Mouse (Mus musculus) heart, embryonic 10.5 days (tissue): ENCODE data around the gene Prss27. TPM values are rescaled to one million over a fixed set of nuclear protein-coding genes. Genes with fewer than 3 reads are reported as not detected.
"Not testable (repeated sequence)": the region's sequence is repeated elsewhere in the genome, so short reads cannot be mapped to it uniquely, and the experiment has no call there.

Source experiments
- DNase-seq: peaks from one replicate; pipeline ENCODE4 v3.0.0-alpha.2; 2017; ENCODE audit warnings: low spot score
- H3K27ac ChIP-seq: fragments of 300-500 bp; sonication (generic); 2 replicates; pipeline ENCODE4 v1.5.1; 2016; ENCODE audit warnings: mild to moderate bottlenecking
- H3K27me3 ChIP-seq: fragments of 300-500 bp; sonication (generic); 2 replicates; pipeline ENCODE4 v1.6.1; 2016; ENCODE audit warnings: mild to moderate bottlenecking; ENCODE audit not compliant: poor library complexity, insufficient read depth, severe bottlenecking
- H3K36me3 ChIP-seq: fragments of 300-500 bp; sonication (generic); 2 replicates; pipeline ENCODE4 v1.6.1; 2016; ENCODE audit warnings: mild to moderate bottlenecking, moderate library complexity
- H3K4me1 ChIP-seq: fragments of 300-500 bp; sonication (generic); 2 replicates; pipeline ENCODE4 v1.6.1; 2016; ENCODE audit warnings: mild to moderate bottlenecking
- H3K4me3 ChIP-seq: fragments of 300-500 bp; sonication (generic); 2 replicates; pipeline ENCODE4 v1.5.1; 2016; ENCODE audit warnings: mild to moderate bottlenecking, moderate library complexity
- H3K9me3 ChIP-seq: fragments of 300-500 bp; sonication (generic); 2 replicates; pipeline ENCODE4 v1.6.1; 2016; ENCODE audit warnings: mild to moderate bottlenecking, moderate library complexity
- whole genome bisulfite sequencing: fragments of 180-500 bp; shearing (Covaris S2); methylation state at CpG from one replicate; pipeline ENCODE4 v1.1.7; 2016; 5-methylcytosine and 5-hydroxymethylcytosine counted together
- microRNA-seq: library from miRNA; unstranded; fragments of <30 nt; microRNA quantifications from one replicate; pipeline ENCODE4, GENCODE M21; 2017
- polyA plus RNA-seq: library from polyadenylated mRNA; unstranded; fragments of >200 nt; fragmentation: Nextera tagmentation; extraction: Ambion mirVana; gene quantifications from 2 replicates; pipeline ENCODE4 v1.2.1, GENCODE M21; 2016

Prss27 gene
- polyA plus RNA-seq, 1 experiment from 2014 or later: 0.38 TPM

- Histone ChIP-seq H3K36me3 (peaks cover 52% of the 10 kb centered on the region), H3K27me3 (no peaks in the 10 kb centered on the region), H3K4me1 (no peaks in the 10 kb centered on the region), H3K9me3 (no peaks in the 10 kb centered on the region), H3K27ac (no peak overlapping the region), H3K4me3 (no peak overlapping the region)
- DNase-seq: no peak
- 45% methylated on average over 1 of the region's 1 CpGs for WGBS
These were observed 46.6 kb downstream of the Prss27 start for GRCm38 (mm10) chr17:24084593-24084992.

- not testable (repeated sequence) for H3K4me1 ChIP-seq, H3K27ac ChIP-seq, H3K4me3 ChIP-seq, H3K9me3 ChIP-seq, DNase-seq, H3K27me3 ChIP-seq
- WGBS: 91% methylated on average over 4 of the region's 4 CpGs
- peaks cover 59% of the 10 kb centered on the region for H3K36me3 ChIP-seq
These were observed 48.5 kb downstream of the Prss27 start for GRCm38 (mm10) chr17:24086399-24086798.

GRCm38 (mm10) chr17:24090575-24090974 lies 52.6 kb downstream of the Prss27 start:
- no peaks in the 10 kb centered on the region for H3K9me3 ChIP-seq
- H3K4me3 ChIP-seq: no peak overlapping the region
- no peak overlapping the region for H3K27ac ChIP-seq
- WGBS: 95% methylated on average over 1 of the region's 1 CpGs
- H3K27me3 ChIP-seq: no peaks in the 10 kb centered on the region
- DNase-seq: no peak
- H3K4me1 ChIP-seq: no peaks in the 10 kb centered on the region
- H3K36me3 ChIP-seq: peaks cover 76% of the 10 kb centered on the region

Small RNA genes within 50 kb of the gene (microRNA-seq; reads per million reads assigned to microRNA genes)
- gene Gm27700: not detected

Other genes starting within 250 kb of the Prss27 start
- gene Srrm2, start 247.6 kb upstream of the Prss27 start, polyA plus RNA-seq: 342 and 505 TPM in 2 replicates
- gene Elob, start 209.0 kb upstream of the Prss27 start, polyA plus RNA-seq: 907 and 984 TPM in 2 replicates
- gene Prss33, start 202.1 kb upstream of the Prss27 start, polyA plus RNA-seq: not detected in 2 replicates
- not detected in 2 replicates for gene Prss32, start 194.3 kb upstream of the Prss27 start, polyA plus RNA-seq
- gene Prss41, start 194.0 kb upstream of the Prss27 start, polyA plus RNA-seq: 0.41 and 1.5 TPM in 2 replicates
- gene Prss21, start 170.1 kb upstream of the Prss27 start, polyA plus RNA-seq: not detected in 2 replicates
- gene Dcpp1, start 157.3 kb upstream of the Prss27 start, polyA plus RNA-seq: not detected in 2 replicates
- not detected in 2 replicates for gene Dcpp2, start 157.3 kb upstream of the Prss27 start, polyA plus RNA-seq
- gene Dcpp3, start 120.7 kb upstream of the Prss27 start, polyA plus RNA-seq: not detected in 2 replicates
- 0.21 TPM in 1 of 2 replicates, not detected in the other for gene Sbp, start 96.5 kb upstream of the Prss27 start, polyA plus RNA-seq
- gene Sbpl, start 82.9 kb upstream of the Prss27 start, polyA plus RNA-seq: not detected in 2 replicates
- gene Prss30, start 57.6 kb upstream of the Prss27 start, polyA plus RNA-seq: 0.18 TPM in 1 of 2 replicates, not detected in the other
- 0.25 and 1.2 TPM in 2 replicates for gene Prss22, start 40.0 kb upstream of the Prss27 start, polyA plus RNA-seq
- gene Kctd5, start 35.3 kb downstream of the Prss27 start, polyA plus RNA-seq: 55.2 and 71.8 TPM in 2 replicates
- 33.0 and 38.7 TPM in 2 replicates for gene Pdpk1, start 112.8 kb downstream of the Prss27 start, polyA plus RNA-seq
- gene Amdhd2, start 125.6 kb downstream of the Prss27 start, polyA plus RNA-seq: 40.0 and 44.5 TPM in 2 replicates
- 538 and 598 TPM in 2 replicates for gene Atp6v0c, start 131.6 kb downstream of the Prss27 start, polyA plus RNA-seq
- 5.3 TPM in 2 replicates for gene Tbc1d24, start 167.4 kb downstream of the Prss27 start, polyA plus RNA-seq
- gene Ntn3, start 171.4 kb downstream of the Prss27 start, polyA plus RNA-seq: 1.9 and 3.6 TPM in 2 replicates
- gene Tedc2, start 182.7 kb downstream of the Prss27 start, polyA plus RNA-seq: 9.9 and 10.0 TPM in 2 replicates
- gene Ccnf, start 213.3 kb downstream of the Prss27 start, polyA plus RNA-seq: 67.9 and 78.9 TPM in 2 replicates